Mouse (Mus musculus) colon, adult 2 months (tissue): ENCODE measurements around the gene Plxnc1. TPM values are rescaled to one million over a fixed set of nuclear protein-coding genes. Genes with fewer than 3 reads are reported as not detected.

Experiments used
- polyA plus RNA-seq: library from polyadenylated mRNA; depleted of rRNA; stranded (reverse); fragments of >200 nt; gene quantifications from 2 replicates; pipeline ENCODE4 v1.2.3, GENCODE M21; 2012; rRNA removed

The Plxnc1 gene
- 0.44 and 0.48 TPM in 2 replicates for polyA plus RNA-seq

GRCm38 (mm10) chr10:94944691-94945205, at the start of gene Plxnc1:
Plxnc1 (minus strand) TSS chr10:94944835.

